Mouse (Mus musculus) bone marrow, adult 2 months (tissue): ENCODE measurements around the gene Cst7. TPM values are rescaled to one million over a fixed set of nuclear protein-coding genes. Genes with fewer than 3 reads are reported as not detected.
A peak's percentile ranks its signal among the peaks of the same experiment; 100 is the strongest.

Source experiments
- H3K27ac ChIP-seq: fragments of 200-500 bp; 2 replicates; pipeline ENCODE4 v1.5.1; 2012; ENCODE audit warnings: low read depth, mild to moderate bottlenecking, control low read depth, inconsistent platforms, low read length; ENCODE audit not compliant: control insufficient read depth, poor library complexity, insufficient read depth
- H3K4me1 ChIP-seq: fragments of 200-500 bp; 2 replicates; pipeline ENCODE4 v1.6.1; 2011; ENCODE audit warnings: low read length; ENCODE audit not compliant: control insufficient read depth, insufficient read depth
- H3K4me3 ChIP-seq: fragments of 200-500 bp; replicated peaks from 2 replicates; pipeline ENCODE3; 2011; ENCODE audit warnings: mild to moderate bottlenecking, low read depth, low read length, control low read depth; ENCODE audit not compliant: control insufficient read depth
- CTCF ChIP-seq: fragments of 200-500 bp; IDR thresholded peaks from 2 replicates; pipeline ENCODE4 v1.5.1; 2011; ENCODE audit warnings: low read length, control low read depth; ENCODE audit not compliant: control insufficient read depth, insufficient read depth
- POLR2A ChIP-seq: fragments of 200-500 bp; IDR thresholded peaks from 2 replicates; pipeline ENCODE4 v1.6.1; 2011; ENCODE audit warnings: low read depth, mild to moderate bottlenecking, control low read depth, low read length, borderline replicate concordance; ENCODE audit not compliant: control insufficient read depth
- WGBS: fragments of 180-500 bp; shearing (Covaris S2); methylation state at CpG from one replicate; pipeline ENCODE4 v1.1.7; 2018; 5-methylcytosine and 5-hydroxymethylcytosine counted together
- polyA plus RNA-seq: library from polyadenylated mRNA; stranded (reverse); fragments of >200 nt; gene quantifications from 2 replicates; pipeline ENCODE4 v1.2.4, GENCODE M21; 2011; ENCODE audit warnings: low replicate concordance; ENCODE audit not compliant: missing spikeins, insufficient read depth, insufficient read length

Gene Cst7
- polyA plus RNA-seq, 1 experiment, result 5.2 TPM

DNA sequence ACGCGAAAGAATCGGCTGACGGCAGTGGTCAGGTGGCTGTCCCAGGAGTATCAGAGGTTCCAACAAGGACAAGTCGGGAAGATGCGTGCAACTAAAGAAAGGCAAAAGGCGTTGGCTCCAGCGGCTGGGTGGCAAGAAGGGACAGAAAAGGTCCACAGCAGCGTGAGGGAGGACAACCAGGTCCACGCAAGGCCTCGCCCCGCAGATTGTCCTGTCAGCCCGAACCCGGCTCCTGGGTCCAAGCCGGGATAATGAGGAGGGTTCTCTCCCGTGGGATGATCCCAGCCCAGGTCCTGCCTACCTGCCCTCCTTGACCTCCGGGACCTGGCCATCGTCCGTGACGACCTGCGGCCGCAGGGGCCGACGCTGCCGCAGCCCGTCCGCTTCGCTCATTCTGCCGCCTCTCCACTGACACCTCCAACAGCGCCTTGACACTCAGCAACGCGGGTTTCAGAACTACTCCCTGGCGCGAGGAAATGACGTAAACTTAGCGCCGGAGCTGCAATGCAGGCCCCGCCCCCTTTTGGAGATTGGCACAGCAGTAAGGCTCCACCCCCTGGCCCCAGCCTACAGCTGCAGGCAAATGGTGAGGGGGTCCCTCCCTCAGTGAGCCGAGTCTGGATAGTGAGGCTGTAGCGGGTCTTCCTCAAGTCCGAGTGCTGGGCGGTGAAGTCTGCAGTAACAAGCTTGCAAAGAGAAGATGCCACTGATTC, 38.0 kb downstream of the Cst7 start, which contains the start of gene Apmap:
TSS of gene Apmap (minus strand) at position 481 of the 713 bp plus-strand sequence.
- WGBS, result under 1% methylated on average over 42 of the region's 42 CpGs
- Histone ChIP-seq H3K4me1 (peaks cover 3% of the 10 kb centered on the region), H3K4me3 (peak within 1 kb of the TSS; percentile 96), H3K27ac (peak within 1 kb of the TSS; percentile 77)
- TF ChIP-seq POLR2A (peak; percentile 83; the same call in 1 of the 2 replicates), CTCF (peak; percentile 37; the same call in 1 of the 2 replicates)

DNA sequence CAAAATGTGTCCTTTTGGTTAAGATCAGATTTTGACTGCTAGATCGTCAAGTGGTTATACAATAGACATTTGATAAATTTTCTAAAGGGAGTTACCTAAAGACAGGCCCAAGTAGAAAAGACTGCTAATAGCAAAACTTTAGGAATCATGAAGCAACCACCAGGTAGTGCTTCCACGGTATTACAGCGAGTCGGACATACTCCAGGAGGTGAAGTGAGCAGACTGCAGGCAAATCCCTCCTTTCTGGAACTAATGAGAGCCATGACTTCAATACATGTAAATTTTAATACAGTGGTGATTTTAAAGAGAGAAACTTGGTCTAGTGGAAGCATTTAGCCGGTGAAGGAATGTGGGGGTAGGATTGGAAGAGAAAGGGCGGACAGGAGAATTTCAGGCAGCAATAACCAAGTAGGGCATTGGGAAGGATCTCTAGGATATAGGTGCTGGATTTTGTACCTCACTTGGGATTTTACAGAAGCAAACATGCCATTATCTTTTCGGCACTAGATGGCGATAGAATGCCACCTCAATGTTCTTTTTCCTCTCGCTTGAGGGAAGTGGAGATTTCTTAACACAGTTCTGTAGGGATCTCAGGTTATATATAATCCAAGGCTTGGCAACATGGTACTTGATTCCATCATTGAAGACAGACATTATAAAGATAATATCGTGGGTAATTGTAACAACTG, 38.8 kb downstream of the Cst7 start:
- Histone ChIP-seq H3K27ac (no peak overlapping the region), H3K4me1 (peaks cover 1% of the 10 kb centered on the region), H3K4me3 (peak overlapping the region; percentile 29)
- 1% methylated on average over 10 of the region's 10 CpGs for WGBS
- no peak for TF ChIP-seq POLR2A
- 0 out of 2 replicates have a peak, but pooled peaks have one; percentile 12 for TF ChIP-seq CTCF

- H3K4me3 ChIP-seq, result no peak overlapping the region
- TF ChIP-seq CTCF (no peak), POLR2A (no peak)
- no peak overlapping the region for H3K27ac ChIP-seq
- peaks cover 1% of the 10 kb centered on the region for H3K4me1 ChIP-seq
- 31% methylated on average over 3 of the region's 3 CpGs for WGBS
These were observed 39.9 kb downstream of the Cst7 start for GRCm38 (mm10) chr2:150610097-150610496.

- no peak overlapping the region for H3K4me3 ChIP-seq
- 78% methylated on average over 3 of the region's 3 CpGs for WGBS
- H3K27ac ChIP-seq, result 0 out of 2 replicates have a peak overlapping the region, but pooled peaks have one; percentile 17
- TF ChIP-seq CTCF (no peak), POLR2A (no peak)
- H3K4me1 ChIP-seq, result no peaks in the 10 kb centered on the region
These were observed 51.5 kb downstream of the Cst7 start for GRCm38 (mm10) chr2:150621698-150622097.

DNA sequence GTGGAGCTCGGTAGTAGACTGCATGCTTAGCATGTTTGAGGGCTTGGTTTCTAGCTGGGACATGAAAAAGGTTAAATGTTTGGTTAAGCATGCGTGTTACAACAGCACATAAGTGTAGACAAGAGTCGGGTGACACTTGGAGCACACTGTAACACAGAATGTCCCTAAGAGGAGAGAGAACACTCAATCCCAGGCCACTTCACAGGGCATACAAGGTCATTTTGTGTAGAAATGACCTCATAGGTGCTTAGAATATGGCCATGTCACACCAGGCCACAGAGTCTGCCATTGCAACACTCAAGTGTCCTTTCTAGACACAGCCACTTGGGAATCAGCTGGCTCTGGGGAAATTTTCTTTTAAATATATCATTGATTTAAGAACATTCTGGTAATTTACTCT, 53.7 kb downstream of the Cst7 start:
- H3K4me3 ChIP-seq, result no peak overlapping the region
- no peak overlapping the region for H3K27ac ChIP-seq
- 82% methylated on average over 3 of the region's 3 CpGs for WGBS
- TF ChIP-seq CTCF (no peak), POLR2A (no peak)
- peaks cover 4% of the 10 kb centered on the region for H3K4me1 ChIP-seq

- Histone ChIP-seq H3K27ac (no peak overlapping the region), H3K4me3 (no peak overlapping the region), H3K4me1 (peaks cover 4% of the 10 kb centered on the region)
- no peak for TF ChIP-seq CTCF
- no peak for TF ChIP-seq POLR2A
- WGBS, result 86% methylated on average over 8 of the region's 8 CpGs
These were observed 54.7 kb downstream of the Cst7 start for GRCm38 (mm10) chr2:150624926-150625325.

GRCm38 (mm10) chr2:150627140-150627539, 56.9 kb downstream of the Cst7 start:
- H3K4me1 ChIP-seq, result peaks cover 4% of the 10 kb centered on the region
- H3K4me3 ChIP-seq, result no peak overlapping the region
- no peak overlapping the region for H3K27ac ChIP-seq
- TF ChIP-seq CTCF (no peak), POLR2A (no peak)
- WGBS, result 28% methylated on average over 6 of the region's 6 CpGs

Other genes with a start within 250 kb of the Cst7 start
- not detected in 2 replicates for gene Gm10130, start 246.7 kb upstream of the Cst7 start, polyA plus RNA-seq
- gene 3300002I08Rik, start 207.7 kb upstream of the Cst7 start, polyA plus RNA-seq, result not detected in 2 replicates
- 0.97 TPM in 1 of 2 replicates, not detected in the other for gene Zfp442, start 118.9 kb upstream of the Cst7 start, polyA plus RNA-seq
- gene Zfp345, start 85.3 kb upstream of the Cst7 start, polyA plus RNA-seq, result not detected in 2 replicates
- 10.7 and 18.0 TPM in 2 replicates for gene Apmap, start 38.2 kb downstream of the Cst7 start, polyA plus RNA-seq
- gene Acss1, start 98.1 kb downstream of the Cst7 start, polyA plus RNA-seq, result 31.2 and 32.1 TPM in 2 replicates
- 0.80 and 1.2 TPM in 2 replicates for gene Vsx1, start 118.9 kb downstream of the Cst7 start, polyA plus RNA-seq
- gene Entpd6, start 178.6 kb downstream of the Cst7 start, polyA plus RNA-seq, result 5.3 and 5.6 TPM in 2 replicates
- gene Pygb, start 216.3 kb downstream of the Cst7 start, polyA plus RNA-seq, result 7.9 and 10.3 TPM in 2 replicates